1 mouse cellular context compared by ENCODE assay signal in the genomic region with DNA sequence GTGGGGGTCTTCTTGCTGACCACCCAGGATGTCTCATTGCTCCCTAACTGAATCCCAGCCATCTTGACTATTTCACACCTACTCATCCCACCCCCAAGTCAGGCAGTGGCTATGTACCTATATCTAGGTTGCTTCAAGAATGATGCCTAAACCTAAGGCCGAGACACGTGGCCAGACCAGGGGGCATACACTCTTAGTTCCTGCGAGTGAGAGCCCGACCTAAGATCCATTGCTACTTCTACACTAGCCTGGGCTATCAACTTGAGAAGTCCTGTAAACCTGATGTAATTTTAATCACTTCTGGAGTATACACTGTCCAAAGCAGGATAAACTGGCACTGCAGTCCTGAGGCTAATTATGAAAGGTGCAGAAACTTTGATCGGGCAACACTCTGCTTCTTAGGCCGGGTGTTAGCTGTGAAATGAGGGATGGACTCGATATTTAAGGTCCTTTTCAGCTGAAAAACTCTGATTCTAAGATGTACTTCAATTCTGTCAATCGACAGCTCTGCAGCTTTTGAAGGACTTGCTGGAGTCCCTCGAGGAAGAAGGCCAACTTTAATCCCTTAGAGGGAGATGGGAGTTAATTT.
A peak's percentile ranks its signal among the peaks of the same experiment; 100 is the strongest.
TF ChIP-seq lines count a peak whose summit lies in the region.

No protein-coding gene starts in this region.

TF ChIP-seq in MEL, 35 proteins besides CTCF, POLR2A, EP300 and RAD21 (continued from another document):
- peak; percentile 83 for TF ChIP-seq MXI1 (IDR thresholded peaks at IDR 0.05; ENCODE audit: low read depth, low read length)
- TF ChIP-seq MYC (IDR thresholded peaks at IDR 0.05; ENCODE audit: low read depth, low read length), result peak; percentile 79
- no peak for TF ChIP-seq MAFK (IDR thresholded peaks at IDR 0.05; ENCODE audit: borderline replicate concordance, low read depth, low read length)
